Mouse (Mus musculus) urinary bladder, postnatal 4 days (tissue): ENCODE measurements around the gene Brd4.
A peak's percentile ranks its signal among the peaks of the same experiment; 100 is the strongest.
"Not testable (repeated sequence)": the region's sequence is repeated elsewhere in the genome, so short reads cannot be mapped to it uniquely, and the experiment has no call there.

ENCODE experiments used
- DNase-seq, 2 experiments: peaks; one replicate each; pipeline ENCODE4 v3.0.0; 2021 to 2022; ENCODE audit warnings: low spot score in 2 of 2

Gene Brd4

GRCm38 (mm10) chr17:32233174-32233573, 51.3 kb downstream of the Brd4 start:
- DNase-seq: no peak

- no peak for DNase-seq
Observed at GRCm38 (mm10) chr17:32229256-32229655, 55.3 kb downstream of the Brd4 start.

GRCm38 (mm10) chr17:32220873-32221272, 63.6 kb downstream of the Brd4 start:
- no peak for DNase-seq

GRCm38 (mm10) chr17:32215587-32215986, 68.9 kb downstream of the Brd4 start:
- DNase-seq: not testable (repeated sequence)

GRCm38 (mm10) chr17:32211554-32211953, 73.0 kb downstream of the Brd4 start:
- DNase-seq: not testable (repeated sequence)

- peak in 1 of 2 experiments; percentile 79 for DNase-seq
Observed at GRCm38 (mm10) chr17:32209752-32210151, 74.8 kb downstream of the Brd4 start.

- peak in 1 of 2 experiments; percentile 65 for DNase-seq
Observed at GRCm38 (mm10) chr17:32209144-32209543, 75.4 kb downstream of the Brd4 start.

- peak in 1 of 2 experiments; percentile 45 for DNase-seq
Observed at GRCm38 (mm10) chr17:32207586-32208245, 76.8 kb downstream of the Brd4 start.

GRCm38 (mm10) chr17:32205345-32205744, 79.2 kb downstream of the Brd4 start:
- no peak for DNase-seq

GRCm38 (mm10) chr17:32202972-32203371, 81.5 kb downstream of the Brd4 start:
- DNase-seq: no peak

GRCm38 (mm10) chr17:32201086-32201485, 83.4 kb downstream of the Brd4 start:
- DNase-seq: no peak

- DNase-seq: no peak
Observed at GRCm38 (mm10) chr17:32199796-32200195, 84.7 kb downstream of the Brd4 start.

GRCm38 (mm10) chr17:32197156-32197555, 87.4 kb downstream of the Brd4 start:
- no peak for DNase-seq

- no peak for DNase-seq
Observed at GRCm38 (mm10) chr17:32195725-32196124, 88.8 kb downstream of the Brd4 start.

GRCm38 (mm10) chr17:32193010-32193409, 91.5 kb downstream of the Brd4 start:
- no peak for DNase-seq

GRCm38 (mm10) chr17:32189850-32190249, 94.7 kb downstream of the Brd4 start:
- no peak for DNase-seq

GRCm38 (mm10) chr17:32188863-32189636, 95.5 kb downstream of the Brd4 start, which contains the start of gene Ephx3:
Gene Ephx3 (minus strand): TSS chr17:32189549.
- no peak for DNase-seq

GRCm38 (mm10) chr17:32183017-32183416, 101.5 kb downstream of the Brd4 start:
- DNase-seq: no peak

GRCm38 (mm10) chr17:32179621-32180491, 104.7 kb downstream of the Brd4 start:
- DNase-seq: no peak

GRCm38 (mm10) chr17:32176919-32177318, 107.6 kb downstream of the Brd4 start:
- no peak for DNase-seq

- DNase-seq: peak in 1 of 2 experiments; percentile 47
Observed at GRCm38 (mm10) chr17:32173166-32173565, 111.4 kb downstream of the Brd4 start.

- no peak for DNase-seq
Observed at GRCm38 (mm10) chr17:32172485-32172884, 112.0 kb downstream of the Brd4 start.
